Mouse (Mus musculus): ENCODE results near the gene Chchd3. TPM values are rescaled to one million over a fixed set of nuclear protein-coding genes. Genes with fewer than 3 reads are reported as not detected.

Chchd3 gene
- polyA plus RNA-seq, 1 experiment = 85.6 TPM

DNA sequence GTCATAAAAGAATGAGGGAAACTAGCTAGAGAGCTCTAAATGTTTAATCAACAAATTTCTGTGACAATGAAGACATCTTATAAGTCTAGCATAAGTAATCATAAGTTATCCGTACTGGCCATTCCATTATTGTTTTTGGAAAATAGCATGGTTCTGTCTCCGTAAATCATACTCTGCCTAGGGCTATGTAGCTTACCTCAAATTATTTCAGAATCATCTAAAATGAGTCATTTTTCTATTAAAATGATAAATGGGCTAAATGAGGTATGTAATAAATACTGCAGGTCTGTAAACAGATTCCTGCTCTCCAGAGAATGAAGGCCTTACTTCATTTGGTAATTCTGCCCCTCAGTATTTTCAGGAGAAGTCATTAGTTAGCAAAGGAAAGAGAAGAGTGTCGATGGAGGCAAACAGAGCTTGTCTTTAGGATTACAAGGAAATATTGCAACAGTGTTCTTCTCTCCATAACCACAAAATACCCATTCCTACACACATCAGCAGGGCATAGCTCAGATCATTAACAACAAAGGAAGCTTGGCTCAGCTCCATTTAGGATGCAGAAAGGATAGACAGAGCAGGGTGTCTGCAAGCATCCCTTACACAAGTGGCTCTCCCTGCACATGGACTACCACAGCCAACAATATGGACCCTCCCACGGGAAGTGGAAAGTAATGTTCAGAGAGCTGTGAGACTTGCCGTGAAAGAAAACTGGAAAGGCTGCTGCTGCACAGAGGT is 100.1 kb downstream of the Chchd3 start:
- TF ChIP-seq CTCF (IDR thresholded peaks at IDR 0.05; ENCODE audit: borderline replicate concordance, extremely low read depth, insufficient read depth, insufficient read length) (no peak), POLR2A (IDR thresholded peaks at IDR 0.05; ENCODE audit: borderline replicate concordance, extremely low read depth, insufficient read depth, insufficient read length, poor library complexity, severe bottlenecking) (no peak)
- peak; percentile 27 for DNase-seq (ENCODE audit: low read depth)

DNA sequence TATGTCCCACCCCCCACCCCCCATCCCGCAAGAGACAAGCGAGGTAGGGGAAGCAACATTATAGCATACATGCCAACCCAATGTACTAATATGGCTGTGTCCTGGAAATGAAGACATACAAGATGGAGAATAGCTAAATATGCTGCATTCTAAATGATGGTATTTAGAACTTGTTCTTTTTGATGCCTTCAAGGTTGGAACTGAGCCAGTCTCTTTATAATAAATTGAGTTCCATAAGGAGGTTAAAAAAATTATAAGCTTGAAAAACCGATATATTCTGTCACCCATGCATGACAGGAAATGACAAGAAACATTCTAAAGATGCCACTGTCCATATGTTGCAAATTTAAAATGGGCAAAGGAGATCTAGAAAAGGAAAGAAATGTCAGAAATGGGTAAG is 104.6 kb downstream of the Chchd3 start:
- peak; percentile 56 for DNase-seq (ENCODE audit: low read depth)
- TF ChIP-seq POLR2A (IDR thresholded peaks at IDR 0.05; ENCODE audit: borderline replicate concordance, extremely low read depth, insufficient read depth, insufficient read length, poor library complexity, severe bottlenecking) (no peak), CTCF (IDR thresholded peaks at IDR 0.05; ENCODE audit: borderline replicate concordance, extremely low read depth, insufficient read depth, insufficient read length) (no peak)

DNA sequence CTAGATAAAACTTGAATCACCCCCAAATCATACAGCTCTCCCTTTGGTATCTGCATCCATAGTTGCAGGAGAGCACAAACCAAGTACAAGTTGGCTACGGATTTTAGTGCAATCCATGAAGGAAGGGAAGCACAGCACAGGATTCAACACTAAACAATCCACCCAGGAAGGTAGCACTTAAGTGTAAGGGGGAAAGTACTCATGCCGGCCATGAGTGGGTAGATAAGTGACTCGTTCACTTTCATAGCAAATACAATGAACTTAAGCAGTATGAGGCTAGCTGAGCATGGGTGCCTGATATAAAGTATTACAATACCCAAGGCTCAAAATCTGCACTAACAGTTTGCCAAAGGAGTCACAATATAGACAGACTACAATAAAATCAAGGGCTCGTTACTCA is 109.1 kb downstream of the Chchd3 start:
- no peak for DNase-seq (ENCODE audit: low read depth)
- TF ChIP-seq CTCF (IDR thresholded peaks at IDR 0.05; ENCODE audit: borderline replicate concordance, extremely low read depth, insufficient read depth, insufficient read length) (no peak), POLR2A (IDR thresholded peaks at IDR 0.05; ENCODE audit: borderline replicate concordance, extremely low read depth, insufficient read depth, insufficient read length, poor library complexity, severe bottlenecking) (no peak)

DNA sequence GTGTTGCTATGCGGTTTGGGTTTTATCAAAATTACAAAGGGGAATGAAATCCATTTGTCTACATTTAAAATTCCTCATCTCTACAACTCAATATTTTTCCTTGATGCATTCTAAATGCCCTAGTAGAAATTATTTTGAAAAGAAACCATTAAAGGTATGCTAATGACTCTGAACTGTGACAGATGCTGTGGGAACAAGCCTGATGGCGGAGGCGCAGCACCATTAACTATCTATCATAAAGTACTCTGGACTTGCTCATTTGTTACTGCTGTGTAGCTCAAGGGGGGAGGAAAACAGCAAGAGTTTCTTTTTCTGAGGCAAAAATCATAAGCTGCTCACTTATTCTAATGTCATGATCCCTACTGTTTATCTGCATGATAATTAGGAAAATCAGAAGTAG is 110.4 kb downstream of the Chchd3 start:
- TF ChIP-seq CTCF (IDR thresholded peaks at IDR 0.05; ENCODE audit: borderline replicate concordance, extremely low read depth, insufficient read depth, insufficient read length) (no peak), POLR2A (IDR thresholded peaks at IDR 0.05; ENCODE audit: borderline replicate concordance, extremely low read depth, insufficient read depth, insufficient read length, poor library complexity, severe bottlenecking) (no peak)
- peak; percentile 65 for DNase-seq (ENCODE audit: low read depth)

DNA sequence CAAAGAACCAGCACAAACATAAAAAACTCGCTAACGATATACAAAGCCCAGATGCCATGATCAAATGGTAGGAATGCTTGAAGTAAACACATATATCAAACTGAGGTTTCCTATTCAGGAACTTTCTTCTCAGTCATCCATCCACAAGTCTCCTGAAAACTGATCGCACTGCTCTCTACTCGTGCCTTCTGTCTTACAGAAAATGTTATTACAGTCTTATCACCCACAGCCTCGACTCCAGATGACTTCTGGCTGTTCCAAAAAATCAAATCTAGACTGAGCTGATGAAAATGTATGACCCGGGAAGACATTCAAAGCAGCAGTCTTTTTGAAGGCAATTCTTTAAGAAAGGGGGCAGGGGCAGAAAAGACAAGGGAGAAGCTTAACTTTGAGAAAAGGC is 112.8 kb downstream of the Chchd3 start:
- DNase-seq (ENCODE audit: low read depth) = no peak
- no peak for TF ChIP-seq CTCF (IDR thresholded peaks at IDR 0.05; ENCODE audit: borderline replicate concordance, extremely low read depth, insufficient read depth, insufficient read length)
- no peak for TF ChIP-seq POLR2A (IDR thresholded peaks at IDR 0.05; ENCODE audit: borderline replicate concordance, extremely low read depth, insufficient read depth, insufficient read length, poor library complexity, severe bottlenecking)

DNA sequence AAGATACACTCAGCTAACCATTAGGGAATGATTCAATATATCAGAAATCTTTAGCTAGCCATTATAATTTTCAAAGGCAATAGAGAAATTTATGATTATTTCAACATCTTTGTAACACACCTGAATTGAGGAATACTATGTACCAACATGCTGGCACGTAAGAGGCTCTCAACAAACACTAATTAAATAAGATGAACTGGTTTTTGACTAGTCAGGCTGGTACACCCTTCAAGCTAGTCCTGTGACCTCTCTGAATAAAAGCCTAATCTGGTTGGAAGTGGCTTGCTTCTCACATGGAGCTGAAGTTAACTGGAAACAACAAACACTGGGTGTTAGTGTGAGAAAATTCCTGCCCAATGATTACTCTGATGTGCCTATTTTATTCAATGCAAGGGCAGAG is 115.1 kb downstream of the Chchd3 start:
- DNase-seq (ENCODE audit: low read depth) = no peak
- TF ChIP-seq CTCF (IDR thresholded peaks at IDR 0.05; ENCODE audit: borderline replicate concordance, extremely low read depth, insufficient read depth, insufficient read length) = no peak
- no peak for TF ChIP-seq POLR2A (IDR thresholded peaks at IDR 0.05; ENCODE audit: borderline replicate concordance, extremely low read depth, insufficient read depth, insufficient read length, poor library complexity, severe bottlenecking)

DNA sequence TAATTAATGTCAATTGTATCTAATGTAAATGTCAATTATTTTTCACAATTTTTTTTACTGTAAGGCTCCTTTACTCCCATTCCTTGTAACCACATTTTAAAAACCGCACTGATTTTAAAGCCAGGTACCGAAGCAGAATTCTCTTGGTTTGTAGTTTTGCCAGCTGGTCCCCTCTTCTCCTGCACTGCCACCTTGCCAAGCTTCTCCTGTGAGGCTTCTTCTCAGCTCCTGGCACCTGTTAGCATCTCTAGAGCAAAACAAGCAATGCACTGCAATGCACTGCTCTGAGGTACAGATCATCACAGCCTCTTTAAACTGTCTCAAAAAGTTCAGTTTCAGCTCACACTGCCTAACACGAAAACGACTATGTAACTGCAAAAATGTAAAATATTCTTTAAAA is 116.4 kb downstream of the Chchd3 start:
- DNase-seq (ENCODE audit: low read depth) = no peak
- TF ChIP-seq CTCF (IDR thresholded peaks at IDR 0.05; ENCODE audit: borderline replicate concordance, extremely low read depth, insufficient read depth, insufficient read length) (no peak), POLR2A (IDR thresholded peaks at IDR 0.05; ENCODE audit: borderline replicate concordance, extremely low read depth, insufficient read depth, insufficient read length, poor library complexity, severe bottlenecking) (no peak)

DNA sequence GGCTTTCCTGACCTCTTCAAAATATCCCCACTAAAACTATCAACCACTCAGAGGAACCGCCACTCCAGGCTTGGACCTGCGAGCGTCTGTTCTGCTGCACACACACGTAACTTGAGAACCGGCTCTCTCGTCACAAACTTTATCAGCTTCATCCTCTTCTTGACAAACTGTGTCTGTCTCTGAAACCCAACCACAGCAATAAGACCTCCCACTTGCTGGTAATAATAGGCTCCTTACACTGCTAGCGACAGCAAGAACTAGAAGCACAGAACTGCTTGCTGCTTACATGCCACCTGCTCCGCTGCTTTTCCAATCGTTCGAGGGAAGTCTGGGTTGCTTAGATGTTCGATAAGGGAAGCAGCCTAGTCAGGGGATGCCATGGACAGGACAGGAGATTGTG is 119.8 kb downstream of the Chchd3 start:
- TF ChIP-seq POLR2A (IDR thresholded peaks at IDR 0.05; ENCODE audit: borderline replicate concordance, extremely low read depth, insufficient read depth, insufficient read length, poor library complexity, severe bottlenecking) (no peak), CTCF (IDR thresholded peaks at IDR 0.05; ENCODE audit: borderline replicate concordance, extremely low read depth, insufficient read depth, insufficient read length) (no peak)
- no peak for DNase-seq (ENCODE audit: low read depth)

DNA sequence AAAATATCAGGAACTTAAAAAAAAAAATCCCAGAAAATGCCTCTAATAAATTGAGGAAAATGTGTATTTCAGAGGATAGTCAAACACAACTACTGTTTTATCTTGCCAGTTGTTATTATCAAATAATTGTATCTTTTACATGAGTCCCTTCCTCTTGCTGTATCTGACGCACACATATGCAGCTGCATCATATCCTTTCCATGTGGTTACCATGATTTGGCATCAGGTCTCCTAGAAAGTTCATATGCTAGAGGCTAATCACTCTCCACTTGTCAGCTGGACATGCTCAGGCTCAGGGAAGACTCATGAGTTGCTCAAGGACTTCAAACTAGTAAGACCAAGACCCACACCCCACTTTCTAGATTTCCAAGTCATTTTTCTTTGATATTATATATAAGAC is 122.4 kb downstream of the Chchd3 start:
- DNase-seq (ENCODE audit: low read depth) = no peak
- TF ChIP-seq CTCF (IDR thresholded peaks at IDR 0.05; ENCODE audit: borderline replicate concordance, extremely low read depth, insufficient read depth, insufficient read length) = no peak
- TF ChIP-seq POLR2A (IDR thresholded peaks at IDR 0.05; ENCODE audit: borderline replicate concordance, extremely low read depth, insufficient read depth, insufficient read length, poor library complexity, severe bottlenecking) = no peak

DNA sequence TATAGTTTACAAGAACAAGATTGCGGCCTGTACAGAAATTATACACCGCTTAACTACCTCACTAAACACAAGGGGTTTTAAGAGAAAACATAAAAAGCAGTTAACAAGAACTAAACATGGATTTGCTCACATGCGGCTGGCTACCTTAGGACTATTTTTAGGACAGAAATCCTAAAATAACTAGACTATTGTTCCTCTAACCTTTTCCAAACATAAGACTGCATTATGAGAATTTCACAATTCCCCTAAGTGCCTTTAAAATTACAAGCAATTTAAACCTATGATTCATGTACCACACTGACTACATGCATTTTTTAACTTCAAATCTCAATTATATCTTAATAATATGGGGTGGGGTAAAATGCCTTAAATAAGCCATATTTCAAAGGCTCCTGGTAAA is 123.3 kb downstream of the Chchd3 start:
- TF ChIP-seq POLR2A (IDR thresholded peaks at IDR 0.05; ENCODE audit: borderline replicate concordance, extremely low read depth, insufficient read depth, insufficient read length, poor library complexity, severe bottlenecking) (no peak), CTCF (IDR thresholded peaks at IDR 0.05; ENCODE audit: borderline replicate concordance, extremely low read depth, insufficient read depth, insufficient read length) (no peak)
- DNase-seq (ENCODE audit: low read depth) = no peak

DNA sequence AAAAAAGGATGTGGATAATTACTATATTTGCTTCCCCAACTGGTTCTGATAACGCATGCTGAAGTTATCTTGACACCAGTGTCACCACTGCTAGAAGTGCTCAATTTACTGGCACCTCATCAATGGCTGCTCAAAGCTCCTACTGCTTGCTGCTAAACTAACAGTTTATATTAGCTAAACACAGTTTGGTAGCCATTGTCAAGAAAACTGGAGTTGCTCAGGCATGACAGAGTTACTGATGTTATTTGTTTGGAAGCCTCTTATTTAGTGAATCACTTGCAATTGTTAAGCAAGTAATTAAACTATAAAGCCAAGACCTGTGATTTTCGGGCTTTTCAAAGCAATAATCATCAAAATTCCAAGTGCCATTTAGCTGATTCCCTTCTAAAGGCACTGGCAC is 123.7 kb downstream of the Chchd3 start:
- TF ChIP-seq CTCF (IDR thresholded peaks at IDR 0.05; ENCODE audit: borderline replicate concordance, extremely low read depth, insufficient read depth, insufficient read length) = no peak
- no peak for TF ChIP-seq POLR2A (IDR thresholded peaks at IDR 0.05; ENCODE audit: borderline replicate concordance, extremely low read depth, insufficient read depth, insufficient read length, poor library complexity, severe bottlenecking)
- peak; percentile 80 for DNase-seq (ENCODE audit: low read depth)

DNA sequence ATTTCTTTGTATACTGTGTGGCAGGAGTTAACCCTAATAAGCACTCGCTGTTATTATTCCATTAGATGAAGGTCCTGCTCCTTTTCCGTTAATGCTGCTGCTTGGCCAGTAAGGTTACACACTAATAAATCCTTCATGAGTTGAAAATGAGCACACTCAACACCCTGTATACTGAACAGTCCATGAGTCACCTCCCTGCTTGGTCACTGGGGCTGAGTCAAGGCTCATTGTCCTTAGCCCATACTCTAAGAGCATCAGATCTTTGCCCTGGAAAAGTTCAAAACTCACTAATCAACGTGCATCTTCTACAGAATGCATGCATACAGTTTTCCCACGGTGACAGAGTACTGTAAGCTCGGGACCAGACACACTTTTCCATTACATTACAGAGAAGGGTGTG is 124.5 kb downstream of the Chchd3 start:
- no peak for TF ChIP-seq CTCF (IDR thresholded peaks at IDR 0.05; ENCODE audit: borderline replicate concordance, extremely low read depth, insufficient read depth, insufficient read length)
- no peak for TF ChIP-seq POLR2A (IDR thresholded peaks at IDR 0.05; ENCODE audit: borderline replicate concordance, extremely low read depth, insufficient read depth, insufficient read length, poor library complexity, severe bottlenecking)
- DNase-seq (ENCODE audit: low read depth) = no peak

Measured in brain, embryonic 14.5 days (tissue).